In genomic region chr14:77298327-77298726, GRCm38 (mm10) we compare ENCODE assay signal across 21 mouse cellular contexts.
"Had no signal": no experiment of that assay in that cellular context is flagged by ENCODE, and none has a peak within 500 bp of the region (broad histone marks: within the 10 kb centered on the region; RNA-seq: fewer than 3 reads in every experiment).

No protein-coding gene starts in this region.

- DNase-seq: liver, postnatal 0 days; lung, adult 2 months; lung, postnatal 14 days; lung, postnatal 36 days; retina, postnatal 1 day; right cerebral cortex, adult 18-20 months; right cerebral cortex, postnatal 25 days; right cerebral cortex, postnatal 4 days; thymus, adult 2 months; thymus, postnatal 25 days; thymus, postnatal 4 days had no signal

- H3K36me3 ChIP-seq: lung, embryonic 15.5 days; midbrain, embryonic 13.5 days; midbrain, embryonic 15.5 days; neural tube, embryonic 12.5 days; stomach, embryonic 15.5 days had no signal

- H3K4me2 ChIP-seq: lung, embryonic 15.5 days; midbrain, embryonic 11.5 days; midbrain, embryonic 13.5 days; midbrain, embryonic 15.5 days; neural tube, embryonic 12.5 days; stomach, embryonic 15.5 days had no signal

- H3K27me3 ChIP-seq: lung, embryonic 15.5 days; megakaryocyte, embryonic 14.5 days; midbrain, embryonic 13.5 days; midbrain, embryonic 15.5 days; neural tube, embryonic 12.5 days; stomach, embryonic 15.5 days had no signal

- H3K4me1 ChIP-seq: lung, embryonic 15.5 days; megakaryocyte, embryonic 14.5 days; midbrain, embryonic 13.5 days; neural tube, embryonic 12.5 days; stomach, embryonic 15.5 days had no signal

- H3K9me3 ChIP-seq: lung, embryonic 15.5 days; megakaryocyte, embryonic 14.5 days; midbrain, embryonic 13.5 days; midbrain, embryonic 15.5 days; neural tube, embryonic 12.5 days; stomach, embryonic 15.5 days had no signal

- ATAC-seq: liver, postnatal 0 days; lung, postnatal 0 days; midbrain, embryonic 13.5 days; midbrain, embryonic 15.5 days had no signal

- H3K27ac ChIP-seq: lung, embryonic 15.5 days; macrophage; midbrain, embryonic 15.5 days; neural tube, embryonic 12.5 days; stomach, embryonic 15.5 days; stomach, postnatal 0 days had no signal

- H3K9ac ChIP-seq: liver, postnatal 0 days; lung, embryonic 15.5 days; midbrain, embryonic 13.5 days; midbrain, embryonic 15.5 days; neural tube, embryonic 12.5 days; stomach, embryonic 15.5 days had no signal

- H3K4me3 ChIP-seq: lung, embryonic 15.5 days; megakaryocyte, embryonic 14.5 days; midbrain, embryonic 13.5 days; midbrain, embryonic 15.5 days; neural tube, embryonic 12.5 days; stomach, embryonic 15.5 days had no signal
